Mouse (Mus musculus) embryo, embryonic 10.5 days (tissue): ENCODE results near the gene Ccdc113.
A peak's percentile ranks its signal among the peaks of the same experiment; 100 is the strongest.

Experiments used
- DNase-seq: peaks from one replicate; pipeline ENCODE4 v3.0.0-alpha.2; 2015; ENCODE audit warnings: low spot score

Ccdc113 gene

GRCm38 (mm10) chr8:95539487-95539886 lies 5.6 kb downstream of the Ccdc113 start:
- no peak for DNase-seq

GRCm38 (mm10) chr8:95542191-95542590 lies 8.3 kb downstream of the Ccdc113 start:
- no peak for DNase-seq

GRCm38 (mm10) chr8:95543065-95543464 lies 9.2 kb downstream of the Ccdc113 start:
- no peak for DNase-seq

GRCm38 (mm10) chr8:95545815-95546214 lies 11.9 kb downstream of the Ccdc113 start:
- no peak for DNase-seq

- DNase-seq: no peak
These were observed 13.1 kb downstream of the Ccdc113 start for GRCm38 (mm10) chr8:95546986-95547385.

- DNase-seq: no peak
These were observed 14.0 kb downstream of the Ccdc113 start for GRCm38 (mm10) chr8:95547931-95548330.

GRCm38 (mm10) chr8:95549871-95550829 lies 16.3 kb downstream of the Ccdc113 start:
- peak; percentile 18 for DNase-seq

- no peak for DNase-seq
These were observed 17.7 kb downstream of the Ccdc113 start for GRCm38 (mm10) chr8:95551577-95551976.

- DNase-seq: no peak
These were observed 22.1 kb downstream of the Ccdc113 start for GRCm38 (mm10) chr8:95555963-95556362.

- no peak for DNase-seq
These were observed 32.3 kb downstream of the Ccdc113 start for GRCm38 (mm10) chr8:95566217-95566616.

GRCm38 (mm10) chr8:95566809-95567208 lies 32.9 kb downstream of the Ccdc113 start:
- no peak for DNase-seq

- no peak for DNase-seq
These were observed 39.3 kb downstream of the Ccdc113 start for GRCm38 (mm10) chr8:95573146-95573545.

GRCm38 (mm10) chr8:95576240-95576639 lies 42.4 kb downstream of the Ccdc113 start, which contains the start of gene Prss54:
Gene Prss54 (minus strand): TSS chr8:95576340.
- no peak for DNase-seq

- no peak for DNase-seq
These were observed 53.5 kb downstream of the Ccdc113 start for GRCm38 (mm10) chr8:95587339-95587738.

- no peak for DNase-seq
These were observed 55.4 kb downstream of the Ccdc113 start for GRCm38 (mm10) chr8:95589282-95589681.

GRCm38 (mm10) chr8:95590539-95590938 lies 56.7 kb downstream of the Ccdc113 start:
- no peak for DNase-seq

- DNase-seq: no peak
These were observed 58.4 kb downstream of the Ccdc113 start for GRCm38 (mm10) chr8:95592131-95592780.

GRCm38 (mm10) chr8:95593439-95594393 lies 59.8 kb downstream of the Ccdc113 start:
- DNase-seq: no peak

- DNase-seq: no peak
These were observed 61.2 kb downstream of the Ccdc113 start for GRCm38 (mm10) chr8:95595131-95595530.

- no peak for DNase-seq
These were observed 63.0 kb downstream of the Ccdc113 start for GRCm38 (mm10) chr8:95596841-95597241.

- peak; percentile 89 for DNase-seq
These were observed 66.0 kb downstream of the Ccdc113 start for GRCm38 (mm10) chr8:95599861-95600260.

GRCm38 (mm10) chr8:95601306-95601705 lies 67.4 kb downstream of the Ccdc113 start:
- no peak for DNase-seq
